Mouse (Mus musculus) megakaryocyte, embryonic 14.5 days (primary cell): ENCODE results near the gene Fam117a.

ENCODE experiments used
- FLI1 ChIP-seq: IDR thresholded peaks from 2 replicates; pipeline ENCODE4 v1.6.1; 2012; ENCODE audit warnings: low read length, inconsistent platforms, mixed read lengths
- GATA1 ChIP-seq: IDR thresholded peaks from 3 replicates; pipeline ENCODE4 v1.6.1; 2012; ENCODE audit warnings: mixed read lengths, low read length, inconsistent platforms, borderline replicate concordance

DNA sequence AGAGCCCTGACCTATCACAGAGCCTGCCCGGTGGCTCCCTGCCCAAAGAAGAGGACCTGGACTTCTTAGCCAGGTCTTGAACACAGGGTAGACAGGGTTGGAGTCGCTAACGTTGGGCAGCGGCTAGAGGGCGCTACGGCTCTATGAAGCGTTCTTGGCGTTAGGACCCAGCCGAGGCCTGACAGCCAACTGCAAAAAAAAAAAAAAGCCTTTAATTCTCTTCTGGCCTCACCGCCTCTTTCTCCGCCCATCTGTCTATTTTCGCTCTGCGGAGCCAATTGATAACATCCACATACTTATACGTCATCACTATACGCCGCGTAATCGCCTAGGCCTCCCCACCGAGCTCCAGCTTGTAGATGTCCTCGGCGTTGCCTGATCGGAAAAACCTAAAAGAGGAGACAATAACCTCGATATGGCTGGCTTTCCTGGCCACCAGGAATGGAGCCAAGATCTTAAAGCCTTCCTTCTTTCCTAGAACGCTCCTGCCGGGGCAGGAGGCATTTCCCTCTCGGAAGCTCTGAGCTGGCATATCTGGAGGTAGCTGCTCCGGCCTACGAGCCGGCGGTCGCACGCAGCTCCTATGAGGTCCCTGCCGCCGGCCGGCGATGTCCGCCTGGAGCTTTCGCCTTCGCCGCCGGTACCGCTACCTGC, 47.6 kb downstream of the Fam117a start, which contains the start of gene Slc35b1:
- TF ChIP-seq GATA1 (no peak), FLI1 (no peak)
